Mouse (Mus musculus) megakaryocyte, embryonic 14.5 days (primary cell): ENCODE data around the gene Rassf6. TPM values are rescaled to one million over a fixed set of nuclear protein-coding genes. Genes with fewer than 3 reads are reported as not detected.

Source experiments
- H3K27me3 ChIP-seq: replicated peaks from 2 replicates; pipeline ENCODE3; 2012; ENCODE audit warnings: inconsistent platforms
- H3K36me3 ChIP-seq: replicated peaks from 2 replicates; pipeline ENCODE3; 2012; ENCODE audit warnings: low read length, inconsistent platforms, mixed read lengths
- H3K4me1 ChIP-seq: 2 replicates; pipeline ENCODE4 v1.6.1; 2012; ENCODE audit warnings: inconsistent platforms
- H3K4me3 ChIP-seq: replicated peaks from 2 replicates; pipeline ENCODE3; 2012; ENCODE audit warnings: moderate library complexity, mild to moderate bottlenecking, inconsistent platforms
- H3K9me3 ChIP-seq: 2 replicates; pipeline ENCODE4 v1.6.1; 2012; ENCODE audit warnings: inconsistent platforms
- FLI1 ChIP-seq: IDR thresholded peaks from 2 replicates; pipeline ENCODE4 v1.6.1; 2012; ENCODE audit warnings: low read length, inconsistent platforms, mixed read lengths
- GATA1 ChIP-seq: IDR thresholded peaks from 3 replicates; pipeline ENCODE4 v1.6.1; 2012; ENCODE audit warnings: mixed read lengths, low read length, inconsistent platforms, borderline replicate concordance
- polyA plus RNA-seq: library from polyadenylated mRNA; stranded (reverse); fragments of >175 nt; gene quantifications from 2 replicates; pipeline ENCODE4 v1.2.3, GENCODE M21; 2012; ENCODE audit warnings: low replicate concordance; ENCODE audit not compliant: insufficient read depth

Gene Rassf6
- polyA plus RNA-seq, 1 experiment, result not detected

DNA sequence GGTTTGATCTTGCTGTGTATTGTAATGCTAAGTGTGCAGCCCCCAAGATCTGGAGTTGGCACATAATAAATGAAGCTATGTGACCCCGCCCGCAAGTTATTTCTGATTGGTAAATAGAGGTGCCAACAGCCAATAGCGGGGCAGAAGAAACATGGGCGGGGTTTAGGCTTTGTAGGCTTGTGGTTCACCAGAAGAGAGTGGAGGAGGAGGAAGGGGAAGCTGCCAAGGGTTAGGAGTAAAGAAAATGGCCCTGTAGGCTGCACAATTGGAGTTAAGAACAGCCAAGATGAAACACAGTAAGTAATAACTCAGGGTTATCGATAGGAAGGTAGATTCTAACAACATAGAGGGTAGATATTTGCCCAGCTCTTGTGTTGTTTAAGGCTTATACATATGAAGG, 53.9 kb downstream of the Rassf6 start:
- Histone ChIP-seq H3K4me1 (peaks cover 21% of the 10 kb centered on the region), H3K4me3 (no peak overlapping the region), H3K36me3 (no peaks in the 10 kb centered on the region), H3K27me3 (no peaks in the 10 kb centered on the region), H3K9me3 (no peaks in the 10 kb centered on the region)
- TF ChIP-seq GATA1 (no peak), FLI1 (no peak)

DNA sequence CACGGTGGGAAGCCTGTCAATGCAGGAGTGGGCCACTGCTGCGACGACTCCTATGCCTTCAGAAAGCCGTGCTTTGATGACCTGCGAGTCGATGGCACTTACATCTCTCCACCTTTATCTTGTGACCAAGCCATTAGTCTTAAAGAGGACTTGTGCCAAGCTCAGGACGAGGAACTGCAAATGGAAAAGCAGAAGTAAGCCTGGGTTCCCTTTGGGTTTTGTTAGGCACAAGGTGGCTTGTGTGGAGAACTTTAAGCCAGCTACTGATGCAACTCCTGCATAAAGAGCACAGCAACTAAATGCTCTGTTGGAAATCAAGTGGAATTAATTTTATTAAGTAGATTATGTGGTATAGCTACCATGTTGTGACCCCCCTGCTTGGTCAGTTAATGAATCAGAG, 55.7 kb downstream of the Rassf6 start:
- H3K27me3 ChIP-seq, result peaks cover 2% of the 10 kb centered on the region
- TF ChIP-seq GATA1 (no peak), FLI1 (no peak)
- peaks cover 7% of the 10 kb centered on the region for H3K9me3 ChIP-seq

GRCm38 (mm10) chr5:90582179-90582578, 58.3 kb downstream of the Rassf6 start:
- TF ChIP-seq GATA1 (no peak), FLI1 (no peak)
- peaks cover 6% of the 10 kb centered on the region for H3K4me1 ChIP-seq
- H3K4me3 ChIP-seq, result no peak overlapping the region
- H3K27me3 ChIP-seq, result peaks cover 2% of the 10 kb centered on the region
- peaks cover 7% of the 10 kb centered on the region for H3K9me3 ChIP-seq
- H3K36me3 ChIP-seq, result peaks cover 3% of the 10 kb centered on the region

More for the DNA sequence above, 55.7 kb downstream of the Rassf6 start:
- peaks cover 3% of the 10 kb centered on the region for H3K36me3 ChIP-seq
- H3K4me3 ChIP-seq, result no peak overlapping the region
- H3K4me1 ChIP-seq, result peaks cover 21% of the 10 kb centered on the region

DNA sequence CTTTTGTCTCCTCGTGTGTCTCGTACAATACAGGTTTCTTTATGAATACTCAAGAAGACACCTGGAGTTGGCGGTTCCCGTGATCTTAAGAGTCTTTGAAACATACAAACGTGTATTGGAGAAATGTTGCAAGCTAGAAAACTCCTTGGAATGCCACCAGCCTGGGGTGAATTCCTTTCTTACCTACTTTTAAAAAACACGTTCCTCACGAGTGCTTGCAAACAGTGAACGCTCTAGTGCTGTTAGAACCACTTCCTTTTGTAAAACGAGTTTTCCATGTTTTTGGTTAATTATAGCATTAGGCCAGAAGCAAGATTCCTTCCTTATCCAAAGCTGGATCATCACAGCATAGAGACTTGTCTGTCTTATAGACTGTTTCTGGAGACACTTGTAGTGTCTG, 60.9 kb downstream of the Rassf6 start:
- no peaks in the 10 kb centered on the region for H3K4me1 ChIP-seq
- peaks cover 3% of the 10 kb centered on the region for H3K36me3 ChIP-seq
- H3K4me3 ChIP-seq, result no peak overlapping the region
- TF ChIP-seq GATA1 (no peak), FLI1 (no peak)
- peaks cover 7% of the 10 kb centered on the region for H3K9me3 ChIP-seq
- peaks cover 2% of the 10 kb centered on the region for H3K27me3 ChIP-seq

DNA sequence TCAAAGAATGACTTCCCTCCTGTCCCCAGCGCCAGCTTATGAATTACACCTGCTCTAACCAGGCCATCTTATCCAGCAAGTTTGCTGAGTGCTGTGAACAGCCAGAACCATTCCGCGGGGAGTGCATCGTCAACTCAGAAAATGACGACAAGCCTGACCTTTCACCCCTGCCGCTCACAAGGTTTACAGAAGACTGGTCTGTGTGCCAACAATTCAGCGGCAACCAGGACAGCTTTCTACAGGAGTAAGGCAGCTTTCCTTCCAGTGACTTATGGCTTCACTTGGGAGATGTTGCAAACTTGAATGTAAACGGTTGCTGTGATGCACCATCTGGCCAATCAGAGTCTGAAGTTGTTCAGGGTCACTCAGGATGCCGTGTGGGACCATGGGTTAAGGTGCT, 62.7 kb downstream of the Rassf6 start:
- Histone ChIP-seq H3K36me3 (peaks cover 3% of the 10 kb centered on the region), H3K4me1 (no peaks in the 10 kb centered on the region), H3K27me3 (peaks cover 2% of the 10 kb centered on the region), H3K4me3 (no peak overlapping the region), H3K9me3 (peaks cover 7% of the 10 kb centered on the region)
- TF ChIP-seq GATA1 (no peak), FLI1 (no peak)

DNA sequence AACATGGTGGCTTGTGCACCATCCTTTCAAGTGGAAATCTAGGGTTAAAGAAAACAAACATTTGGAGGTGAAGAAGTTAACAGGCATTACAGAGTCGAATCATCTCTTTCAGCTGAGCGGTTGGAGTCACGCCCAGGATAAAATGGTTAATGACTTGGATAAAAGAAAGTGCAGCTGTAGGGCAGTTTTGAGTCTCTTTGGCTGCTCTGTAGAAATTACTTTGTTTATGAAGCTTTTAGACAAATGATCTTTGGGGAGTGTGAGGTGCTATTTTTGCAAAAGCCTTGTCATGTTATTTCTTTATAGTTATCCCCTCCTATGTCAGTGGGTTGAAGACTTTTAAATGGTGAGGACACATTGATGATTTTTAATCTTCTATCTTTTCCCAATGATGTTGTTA, 69.2 kb downstream of the Rassf6 start:
- no peaks in the 10 kb centered on the region for H3K4me1 ChIP-seq
- H3K9me3 ChIP-seq, result no peaks in the 10 kb centered on the region
- H3K36me3 ChIP-seq, result no peaks in the 10 kb centered on the region
- H3K4me3 ChIP-seq, result no peak overlapping the region
- TF ChIP-seq FLI1 (no peak), GATA1 (no peak)
- no peaks in the 10 kb centered on the region for H3K27me3 ChIP-seq

DNA sequence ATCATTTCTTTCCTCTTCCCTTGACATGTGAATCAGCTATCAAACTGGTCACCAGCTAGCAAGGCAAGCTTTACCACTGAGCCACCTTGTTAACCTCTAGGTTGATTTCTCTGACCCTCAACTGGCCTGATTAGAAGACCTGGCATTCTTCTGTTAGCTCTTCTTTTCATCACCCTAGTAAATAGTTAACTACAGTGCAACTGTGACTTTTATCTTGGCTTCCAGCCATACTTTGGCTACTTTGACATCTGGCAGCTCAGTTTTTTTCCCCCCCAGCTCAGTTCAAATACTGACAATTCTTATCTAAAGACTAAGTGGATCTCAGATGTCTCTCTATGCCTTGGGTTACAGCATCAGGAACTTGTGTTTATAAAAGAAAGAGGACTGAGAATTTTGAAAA, 72.1 kb downstream of the Rassf6 start:
- Histone ChIP-seq H3K4me3 (no peak overlapping the region), H3K36me3 (no peaks in the 10 kb centered on the region), H3K27me3 (no peaks in the 10 kb centered on the region), H3K4me1 (no peaks in the 10 kb centered on the region), H3K9me3 (no peaks in the 10 kb centered on the region)
- TF ChIP-seq FLI1, result no peak
- TF ChIP-seq GATA1, result no peak

DNA sequence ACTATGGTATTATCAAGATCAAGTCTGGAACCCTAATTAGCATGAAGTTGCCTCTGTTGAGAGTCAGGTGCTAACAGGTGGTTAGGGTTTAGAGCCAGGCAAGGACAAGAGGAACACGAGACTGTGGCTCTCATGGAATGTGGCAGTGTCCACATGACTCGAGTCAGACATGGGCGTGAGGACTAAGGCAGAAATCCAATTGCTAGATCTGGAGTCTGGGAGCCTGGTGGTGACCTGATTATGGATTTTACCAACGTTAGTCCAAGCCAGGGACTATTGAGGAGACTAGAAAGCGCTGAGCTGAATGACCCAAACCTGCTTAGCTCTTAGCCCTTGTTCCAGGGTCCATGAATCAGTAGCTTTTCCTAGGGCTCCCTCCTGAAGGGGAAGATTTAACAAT, 72.7 kb downstream of the Rassf6 start:
- TF ChIP-seq GATA1 (no peak), FLI1 (no peak)
- H3K4me1 ChIP-seq, result no peaks in the 10 kb centered on the region
- H3K9me3 ChIP-seq, result no peaks in the 10 kb centered on the region
- no peaks in the 10 kb centered on the region for H3K36me3 ChIP-seq
- H3K27me3 ChIP-seq, result no peaks in the 10 kb centered on the region
- H3K4me3 ChIP-seq, result no peak overlapping the region

DNA sequence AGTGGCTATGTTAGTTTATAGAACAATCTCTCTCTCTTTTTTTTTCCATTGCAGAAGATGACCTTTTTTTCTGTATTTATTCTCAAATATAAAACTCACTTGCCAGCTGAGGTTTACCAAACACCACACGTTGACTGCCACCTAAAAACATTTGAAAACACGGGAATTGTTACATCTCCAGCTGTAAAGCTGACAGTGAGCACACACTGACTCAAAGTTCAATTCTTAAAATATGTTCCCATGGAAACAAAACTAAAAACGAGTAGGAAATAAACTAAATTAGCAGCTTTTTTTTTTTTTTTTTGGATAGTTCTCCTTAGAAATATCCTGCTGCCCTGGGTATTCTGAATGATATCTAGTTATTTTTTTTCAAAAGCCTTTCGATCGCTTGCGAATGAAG, 75.3 kb downstream of the Rassf6 start:
- H3K27me3 ChIP-seq, result no peaks in the 10 kb centered on the region
- TF ChIP-seq GATA1 (no peak), FLI1 (no peak)

GRCm38 (mm10) chr5:90564161-90564560, 76.3 kb downstream of the Rassf6 start:
- H3K4me1 ChIP-seq, result no peaks in the 10 kb centered on the region
- no peaks in the 10 kb centered on the region for H3K9me3 ChIP-seq
- TF ChIP-seq GATA1 (no peak), FLI1 (no peak)
- no peaks in the 10 kb centered on the region for H3K27me3 ChIP-seq
- no peak overlapping the region for H3K4me3 ChIP-seq
- no peaks in the 10 kb centered on the region for H3K36me3 ChIP-seq

More for the DNA sequence above, 75.3 kb downstream of the Rassf6 start:
- H3K36me3 ChIP-seq, result no peaks in the 10 kb centered on the region
- no peaks in the 10 kb centered on the region for H3K4me1 ChIP-seq
- H3K9me3 ChIP-seq, result no peaks in the 10 kb centered on the region
- H3K4me3 ChIP-seq, result no peak overlapping the region

GRCm38 (mm10) chr5:90562880-90563279, 77.6 kb downstream of the Rassf6 start:
- peaks cover 3% of the 10 kb centered on the region for H3K27me3 ChIP-seq
- H3K4me1 ChIP-seq, result no peaks in the 10 kb centered on the region
- H3K36me3 ChIP-seq, result no peaks in the 10 kb centered on the region
- no peak for TF ChIP-seq FLI1
- TF ChIP-seq GATA1, result no peak
- H3K9me3 ChIP-seq, result no peaks in the 10 kb centered on the region
- H3K4me3 ChIP-seq, result no peak overlapping the region
